Mouse (Mus musculus): Measurements from ENCODE around the gene Eps8l1. TPM values are rescaled to one million over a fixed set of nuclear protein-coding genes. Genes with fewer than 3 reads are reported as not detected.

Gene Eps8l1
- polyA plus RNA-seq, 1 experiment from 2014 or later = 1.7 TPM

GRCm38 (mm10) chr7:4492284-4493224 is 32.1 kb downstream of the Eps8l1 start:
- H3K27me3 ChIP-seq (replicated peaks; ENCODE audit: control insufficient read depth, insufficient read depth, low read length) = no peaks in the 10 kb centered on the region
- ATAC-seq (replicated peaks; ENCODE audit: low FRiP score, low TSS enrichment, low read depth) (peak; percentile 56; the same call in 1 of the 2 replicates), DNase-seq (ENCODE audit: low spot score) (no peak)
- peaks cover 11% of the 10 kb centered on the region for H3K4me1 ChIP-seq (replicated peaks; ENCODE audit: control insufficient read depth, insufficient read depth, low read length)
- H3K27ac ChIP-seq (ENCODE audit: low read depth) = peak overlapping the region; percentile 13; the same call in 1 of the 2 replicates
- no peaks in the 10 kb centered on the region for H3K9me3 ChIP-seq (ENCODE audit: control insufficient read depth, low read length)
- WGBS = 75% methylated on average over 13 of the region's 13 CpGs
- H3K4me2 ChIP-seq (ENCODE audit: low read length) = no peak overlapping the region
- no peak overlapping the region for H3K4me3 ChIP-seq (ENCODE audit: low read depth, low read length)
- peaks cover 68% of the 10 kb centered on the region for H3K36me3 ChIP-seq (ENCODE audit: control insufficient read depth, insufficient read depth, low read length)
- no peak overlapping the region for H3K9ac ChIP-seq (ENCODE audit: low read length)

- Histone ChIP-seq H3K27me3 (replicated peaks; ENCODE audit: control insufficient read depth, insufficient read depth, low read length) (no peaks in the 10 kb centered on the region), H3K4me1 (replicated peaks; ENCODE audit: control insufficient read depth, insufficient read depth, low read length) (peaks cover 25% of the 10 kb centered on the region), H3K4me2 (ENCODE audit: low read length) (no peak overlapping the region), H3K4me3 (ENCODE audit: low read depth, low read length) (no peak overlapping the region), H3K27ac (ENCODE audit: low read depth) (no peak overlapping the region), H3K36me3 (ENCODE audit: control insufficient read depth, insufficient read depth, low read length) (peaks cover 59% of the 10 kb centered on the region), H3K9me3 (ENCODE audit: control insufficient read depth, low read length) (no peaks in the 10 kb centered on the region), H3K9ac (ENCODE audit: low read length) (no peak overlapping the region)
- ATAC-seq (replicated peaks; ENCODE audit: low FRiP score, low TSS enrichment, low read depth) (no peak), DNase-seq (ENCODE audit: low spot score) (no peak)
- WGBS = 61% methylated on average over 1 of the region's 1 CpGs
These were observed 33.5 kb downstream of the Eps8l1 start for GRCm38 (mm10) chr7:4493991-4494390.

GRCm38 (mm10) chr7:4496468-4496867 is 36.0 kb downstream of the Eps8l1 start:
- Histone ChIP-seq H3K9me3 (ENCODE audit: control insufficient read depth, low read length) (no peaks in the 10 kb centered on the region), H3K36me3 (ENCODE audit: control insufficient read depth, insufficient read depth, low read length) (peaks cover 46% of the 10 kb centered on the region), H3K4me1 (replicated peaks; ENCODE audit: control insufficient read depth, insufficient read depth, low read length) (peaks cover 41% of the 10 kb centered on the region), H3K9ac (ENCODE audit: low read length) (no peak overlapping the region), H3K4me2 (ENCODE audit: low read length) (no peak overlapping the region), H3K27ac (ENCODE audit: low read depth) (no peak overlapping the region), H3K27me3 (replicated peaks; ENCODE audit: control insufficient read depth, insufficient read depth, low read length) (no peaks in the 10 kb centered on the region), H3K4me3 (ENCODE audit: low read depth, low read length) (no peak overlapping the region)
- ATAC-seq (replicated peaks; ENCODE audit: low FRiP score, low TSS enrichment, low read depth) = no peak
- no peak for DNase-seq (ENCODE audit: low spot score)
- 92% methylated on average over 3 of the region's 3 CpGs for WGBS

GRCm38 (mm10) chr7:4497271-4497903 is 36.9 kb downstream of the Eps8l1 start:
- Histone ChIP-seq H3K27me3 (replicated peaks; ENCODE audit: control insufficient read depth, insufficient read depth, low read length) (no peaks in the 10 kb centered on the region), H3K36me3 (ENCODE audit: control insufficient read depth, insufficient read depth, low read length) (peaks cover 46% of the 10 kb centered on the region), H3K9me3 (ENCODE audit: control insufficient read depth, low read length) (no peaks in the 10 kb centered on the region), H3K9ac (ENCODE audit: low read length) (no peak overlapping the region), H3K4me3 (ENCODE audit: low read depth, low read length) (no peak overlapping the region), H3K4me2 (ENCODE audit: low read length) (peak overlapping the region; percentile 75), H3K27ac (ENCODE audit: low read depth) (peak overlapping the region; percentile 69), H3K4me1 (replicated peaks; ENCODE audit: control insufficient read depth, insufficient read depth, low read length) (peaks cover 39% of the 10 kb centered on the region)
- WGBS = 91% methylated on average over 9 of the region's 9 CpGs
- DNase-seq (ENCODE audit: low spot score) (no peak), ATAC-seq (replicated peaks; ENCODE audit: low FRiP score, low TSS enrichment, low read depth) (no peak)

GRCm38 (mm10) chr7:4498251-4498650 is 37.8 kb downstream of the Eps8l1 start:
- H3K27ac ChIP-seq (ENCODE audit: low read depth) = peak overlapping the region; percentile 69

DNA sequence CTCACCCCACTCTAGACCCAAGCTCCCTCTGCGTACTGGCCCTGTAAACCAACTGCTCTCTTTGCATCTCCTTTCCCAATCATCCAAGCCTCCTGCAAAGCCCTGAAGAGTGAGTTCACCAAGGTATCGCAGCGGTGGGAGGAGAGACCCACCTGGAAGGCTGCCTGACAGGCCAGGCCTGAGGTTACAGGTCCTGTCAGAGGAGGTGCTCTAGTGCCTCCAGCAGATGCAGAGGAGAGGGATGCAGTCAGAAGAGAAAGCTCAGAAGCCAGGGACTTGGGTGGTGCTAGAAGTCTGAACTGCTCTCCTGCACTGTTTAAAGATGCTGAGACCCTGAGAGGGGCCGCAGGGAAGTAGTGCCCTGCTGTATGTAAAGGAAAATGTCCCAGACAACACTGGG is 38.6 kb downstream of the Eps8l1 start:
- Histone ChIP-seq H3K27me3 (replicated peaks; ENCODE audit: control insufficient read depth, insufficient read depth, low read length) (no peaks in the 10 kb centered on the region), H3K4me1 (replicated peaks; ENCODE audit: control insufficient read depth, insufficient read depth, low read length) (peaks cover 34% of the 10 kb centered on the region), H3K4me2 (ENCODE audit: low read length) (peak overlapping the region; percentile 75), H3K27ac (ENCODE audit: low read depth) (peak overlapping the region; percentile 69), H3K9me3 (ENCODE audit: control insufficient read depth, low read length) (no peaks in the 10 kb centered on the region), H3K4me3 (ENCODE audit: low read depth, low read length) (peak overlapping the region; percentile 72), H3K36me3 (ENCODE audit: control insufficient read depth, insufficient read depth, low read length) (peaks cover 33% of the 10 kb centered on the region), H3K9ac (ENCODE audit: low read length) (peak overlapping the region; percentile 94)
- ATAC-seq (replicated peaks; ENCODE audit: low FRiP score, low TSS enrichment, low read depth) = no peak
- WGBS = 83% methylated on average over 4 of the region's 4 CpGs
- DNase-seq (ENCODE audit: low spot score) = no peak

More at GRCm38 (mm10) chr7:4498251-4498650, 37.8 kb downstream of the Eps8l1 start:
- H3K36me3 ChIP-seq (ENCODE audit: control insufficient read depth, insufficient read depth, low read length) = peaks cover 40% of the 10 kb centered on the region
- WGBS = 18% methylated on average over 9 of the region's 9 CpGs
- H3K9ac ChIP-seq (ENCODE audit: low read length) = peak overlapping the region; percentile 94; the same call in 1 of the 2 replicates
- H3K4me1 ChIP-seq (replicated peaks; ENCODE audit: control insufficient read depth, insufficient read depth, low read length) = peaks cover 34% of the 10 kb centered on the region
- ATAC-seq (replicated peaks; ENCODE audit: low FRiP score, low TSS enrichment, low read depth) = peak; percentile 38
- peak overlapping the region; percentile 75 for H3K4me2 ChIP-seq (ENCODE audit: low read length)
- no peaks in the 10 kb centered on the region for H3K9me3 ChIP-seq (ENCODE audit: control insufficient read depth, low read length)
- DNase-seq (ENCODE audit: low spot score) = peak; percentile 66
- peak overlapping the region; percentile 10; the same call in 1 of the 2 replicates for H3K4me3 ChIP-seq (ENCODE audit: low read depth, low read length)
- no peaks in the 10 kb centered on the region for H3K27me3 ChIP-seq (replicated peaks; ENCODE audit: control insufficient read depth, insufficient read depth, low read length)

DNA sequence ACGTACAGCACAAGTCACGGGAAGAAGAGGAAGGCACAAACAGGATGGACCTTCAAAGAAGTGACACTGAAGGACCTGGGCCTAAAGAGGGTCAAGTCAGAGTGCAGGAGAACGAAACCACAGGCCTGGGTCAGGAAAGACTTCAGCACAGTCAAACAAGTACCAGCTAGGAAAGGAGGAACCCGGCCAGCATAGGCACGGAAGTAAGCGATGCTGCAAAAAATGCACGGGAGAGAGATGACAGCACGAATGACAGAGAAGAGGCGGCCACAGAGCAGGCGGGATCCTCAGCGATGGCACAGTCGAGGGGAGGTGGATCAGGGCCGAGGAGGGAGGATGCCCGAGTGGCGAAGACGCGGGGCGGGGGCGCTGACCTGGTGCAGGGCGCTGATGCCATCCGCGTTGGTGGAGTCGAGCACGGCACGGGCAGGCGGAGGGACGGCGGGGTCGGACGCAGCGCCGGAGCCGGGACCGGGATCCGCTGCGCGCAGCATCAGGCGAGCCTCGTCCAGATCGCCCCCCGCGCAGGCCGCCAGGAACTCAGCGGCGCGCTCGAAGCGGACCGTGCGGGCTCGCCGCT is 40.5 kb downstream of the Eps8l1 start:
- WGBS = under 1% methylated on average over 36 of the region's 52 CpGs
- ATAC-seq (replicated peaks; ENCODE audit: low FRiP score, low TSS enrichment, low read depth) = peak; percentile 30
- peak; percentile 72 for DNase-seq (ENCODE audit: low spot score)

GRCm38 (mm10) chr7:4501558-4502397 is 41.3 kb downstream of the Eps8l1 start, which contains the start of gene Ppp1r12c:
Ppp1r12c (minus strand) TSS chr7:4501680.
- Histone ChIP-seq H3K4me1 (replicated peaks; ENCODE audit: control insufficient read depth, insufficient read depth, low read length) (peaks cover 34% of the 10 kb centered on the region), H3K36me3 (ENCODE audit: control insufficient read depth, insufficient read depth, low read length) (peaks cover 5% of the 10 kb centered on the region), H3K9ac (ENCODE audit: low read length) (peak within 1 kb of the TSS; percentile 94), H3K4me3 (ENCODE audit: low read depth, low read length) (peak within 1 kb of the TSS; percentile 72), H3K27ac (ENCODE audit: low read depth) (peak within 1 kb of the TSS; percentile 86), H3K27me3 (replicated peaks; ENCODE audit: control insufficient read depth, insufficient read depth, low read length) (no peaks in the 10 kb centered on the region), H3K4me2 (ENCODE audit: low read length) (peak within 1 kb of the TSS; percentile 75), H3K9me3 (ENCODE audit: control insufficient read depth, low read length) (no peaks in the 10 kb centered on the region)
- DNase-seq (ENCODE audit: low spot score) = peak; percentile 96
- peak; percentile 90 for ATAC-seq (replicated peaks; ENCODE audit: low FRiP score, low TSS enrichment, low read depth)
- WGBS = 1% methylated on average over 62 of the region's 62 CpGs

More for the DNA sequence above, 40.5 kb downstream of the Eps8l1 start:
- peaks cover 34% of the 10 kb centered on the region for H3K4me1 ChIP-seq (replicated peaks; ENCODE audit: control insufficient read depth, insufficient read depth, low read length)
- peak overlapping the region; percentile 86 for H3K27ac ChIP-seq (ENCODE audit: low read depth)
- H3K27me3 ChIP-seq (replicated peaks; ENCODE audit: control insufficient read depth, insufficient read depth, low read length) = no peaks in the 10 kb centered on the region
- H3K4me2 ChIP-seq (ENCODE audit: low read length) = peak overlapping the region; percentile 75
- H3K36me3 ChIP-seq (ENCODE audit: control insufficient read depth, insufficient read depth, low read length) = peaks cover 13% of the 10 kb centered on the region
- H3K9ac ChIP-seq (ENCODE audit: low read length) = peak overlapping the region; percentile 94
- peak overlapping the region; percentile 72 for H3K4me3 ChIP-seq (ENCODE audit: low read depth, low read length)
- H3K9me3 ChIP-seq (ENCODE audit: control insufficient read depth, low read length) = no peaks in the 10 kb centered on the region
